Mouse (Mus musculus) frontal cortex, adult 2 months (tissue): ENCODE measurements at regions not wholly inside any gene's neighbourhood (a gene's known extent, or its start where the extent isn't known, plus 50 kb on each side); places are given as distances from the start of the nearest gene placed in this dataset.

Experiments used
- DNase-seq, 2 experiments: peaks; one replicate each; pipeline ENCODE4 v3.0.0; 2022; ENCODE audit warnings: low spot score in 1 of 2; ENCODE audit errors: extremely low spot score in 1 of 2

GRCm38 (mm10) chr8:54449811-54450210, 79.6 kb upstream of the Asb5 start:
- no peak for DNase-seq

- DNase-seq, result peak in 1 of 2 experiments; percentile 45
These were observed 77.9 kb upstream of the Asb5 start for GRCm38 (mm10) chr8:54451323-54452021.

GRCm38 (mm10) chr8:54464977-54465376, 64.4 kb upstream of the Asb5 start:
- no peak for DNase-seq

- DNase-seq, result no peak
These were observed 63.8 kb upstream of the Asb5 start for GRCm38 (mm10) chr8:54465458-54466102.
